Mouse (Mus musculus) skeletal muscle tissue, adult 2 months (tissue): ENCODE results near the gene Pfdn6.
A peak's percentile ranks its signal among the peaks of the same experiment; 100 is the strongest.

Experiments used
- DNase-seq: peaks from one replicate; pipeline ENCODE4 v3.0.0-alpha.2; 2012; ENCODE audit warnings: low read depth, low spot score

Gene Pfdn6

DNA sequence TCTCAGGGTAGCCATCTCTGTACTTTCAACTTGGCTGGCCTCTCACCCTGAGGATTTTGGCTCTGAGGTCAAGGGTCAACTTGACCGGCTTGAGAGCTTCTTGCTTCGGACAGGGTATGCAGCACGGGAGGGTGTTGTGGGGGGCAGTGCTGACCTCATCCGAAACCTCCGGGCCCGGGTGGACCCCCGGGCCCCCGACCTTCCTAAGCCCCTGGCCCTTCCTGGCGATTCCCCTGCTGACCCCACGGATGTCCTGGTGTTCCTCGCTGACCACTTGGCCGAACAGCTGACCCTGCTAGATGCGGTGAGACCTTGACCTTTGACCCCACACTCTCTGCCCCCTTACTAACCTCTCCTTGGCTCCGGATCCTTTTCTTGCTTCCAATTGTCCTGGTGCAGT is 7.7 kb downstream of the Pfdn6 start:
- no peak for DNase-seq

DNA sequence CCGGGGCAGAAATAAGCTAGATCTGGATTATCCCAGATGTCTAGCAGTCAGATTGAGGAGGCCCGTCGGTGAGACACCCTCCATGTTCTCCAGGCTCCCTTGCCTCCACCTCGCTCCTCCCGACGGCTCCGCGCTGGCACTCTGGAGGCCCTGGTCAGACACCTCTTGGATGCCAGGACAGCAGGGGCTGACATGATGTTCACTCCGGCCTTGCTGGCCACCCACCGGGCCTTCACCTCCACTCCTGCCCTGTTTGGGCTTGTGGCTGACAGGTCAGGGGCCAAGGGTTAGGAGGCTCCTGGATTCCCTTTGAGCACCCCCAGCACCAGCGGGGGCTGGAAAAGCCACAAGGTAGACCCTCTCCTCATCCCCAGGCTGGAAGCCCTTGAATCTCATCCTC is 8.2 kb downstream of the Pfdn6 start:
- DNase-seq = no peak

- no peak for DNase-seq
Observed at GRCm38 (mm10) chr17:33931159-33931866, 8.8 kb downstream of the Pfdn6 start.

DNA sequence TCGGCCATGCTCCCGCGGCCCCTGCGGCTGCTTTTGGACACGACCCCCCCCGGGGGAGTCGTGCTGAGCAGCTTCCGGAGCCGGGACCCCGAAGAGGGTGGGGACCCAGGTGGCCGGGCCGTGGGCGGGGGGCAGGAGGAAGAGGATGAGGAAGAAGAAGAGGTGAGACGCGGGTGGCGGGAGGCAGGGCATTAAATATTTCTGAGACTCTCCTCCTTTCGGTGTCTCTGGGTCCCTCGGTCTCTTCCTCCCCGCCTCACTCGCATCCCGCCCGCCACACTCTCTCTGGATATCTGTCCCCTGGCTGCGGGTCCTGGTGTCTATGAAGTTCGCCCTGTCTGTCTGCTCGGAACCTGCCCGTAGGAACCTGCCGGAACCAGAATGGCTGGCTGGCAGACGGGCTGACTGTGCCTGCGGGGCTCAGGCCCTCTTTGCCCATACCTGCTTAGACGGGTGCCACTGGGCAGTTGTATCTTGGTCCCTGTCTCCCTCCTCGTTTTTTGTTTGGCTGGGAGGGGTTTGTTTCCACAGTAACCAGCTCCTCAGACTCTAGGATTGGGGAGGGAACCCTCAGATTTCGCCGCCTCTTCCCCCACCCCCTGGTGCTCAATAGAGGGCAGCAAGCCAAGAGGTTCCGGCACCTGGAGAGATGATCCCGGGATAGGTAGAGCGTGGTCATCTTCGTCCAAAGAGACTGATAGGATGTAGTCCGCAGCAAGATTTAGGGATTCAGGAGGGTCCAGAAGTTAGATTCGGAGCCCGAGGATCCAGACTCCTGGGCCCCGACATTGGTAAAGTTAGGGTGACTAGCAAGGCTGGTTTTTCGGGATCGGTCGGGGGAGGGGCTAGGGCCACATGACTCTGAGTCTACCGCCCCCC is 9.6 kb downstream of the Pfdn6 start:
- no peak for DNase-seq

GRCm38 (mm10) chr17:33929371-33930279 is 10.5 kb downstream of the Pfdn6 start, which contains the start of gene Rgl2:
Gene Rgl2 (plus strand): TSS chr17:33929543.
- DNase-seq = peak; percentile 82

- DNase-seq = no peak
Observed at GRCm38 (mm10) chr17:33928251-33928947, 11.7 kb downstream of the Pfdn6 start.

GRCm38 (mm10) chr17:33926207-33926932 is 13.8 kb downstream of the Pfdn6 start:
- DNase-seq = no peak

- no peak for DNase-seq
Observed at GRCm38 (mm10) chr17:33925406-33926116, 14.6 kb downstream of the Pfdn6 start.

- no peak for DNase-seq
Observed at GRCm38 (mm10) chr17:33924577-33925283, 15.4 kb downstream of the Pfdn6 start.

- no peak for DNase-seq
Observed at GRCm38 (mm10) chr17:33921361-33921760, 18.8 kb downstream of the Pfdn6 start.

GRCm38 (mm10) chr17:33920282-33921097 is 19.7 kb downstream of the Pfdn6 start:
- no peak for DNase-seq

- peak; percentile 73 for DNase-seq
Observed at GRCm38 (mm10) chr17:33919351-33920281, 20.5 kb downstream of the Pfdn6 start.

GRCm38 (mm10) chr17:33918293-33919203 is 21.6 kb downstream of the Pfdn6 start:
- DNase-seq = no peak

DNA sequence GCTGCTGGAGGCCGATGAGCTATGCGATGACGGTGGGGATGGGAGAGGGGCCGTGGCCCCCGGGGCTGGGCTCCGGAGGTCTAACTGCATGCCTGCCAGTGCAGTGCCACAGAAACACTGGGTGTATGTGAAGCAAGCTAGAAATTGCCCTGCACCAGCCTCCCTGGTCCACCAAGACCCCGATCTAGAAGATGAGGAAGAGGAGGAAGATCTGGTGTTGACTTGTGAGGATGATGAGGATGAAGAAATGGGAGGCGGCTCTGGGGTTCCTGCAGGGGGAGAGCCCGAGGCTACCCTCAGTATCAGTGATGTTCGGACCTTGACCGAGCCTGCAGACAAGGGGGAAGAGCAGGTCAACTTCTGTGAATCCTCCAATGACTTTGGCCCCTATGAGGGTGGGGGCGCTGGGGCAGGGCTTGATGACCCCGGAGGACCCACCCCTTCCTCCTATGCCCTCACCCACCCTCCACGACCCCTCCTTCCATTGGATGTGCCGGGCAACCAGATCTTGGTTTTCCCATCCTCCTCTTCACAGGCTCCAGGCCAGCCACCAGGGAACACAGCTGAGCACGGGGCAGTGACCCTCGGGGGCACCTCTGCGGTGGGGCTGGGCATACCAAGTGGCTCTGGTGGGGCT is 22.4 kb downstream of the Pfdn6 start:
- no peak for DNase-seq

- no peak for DNase-seq
Observed at GRCm38 (mm10) chr17:33916847-33917655, 23.1 kb downstream of the Pfdn6 start.
